Mouse (Mus musculus): ENCODE results near the gene Gca. TPM values are rescaled to one million over a fixed set of nuclear protein-coding genes. Genes with fewer than 3 reads are reported as not detected.

The Gca gene
- polyA plus RNA-seq (2012; ENCODE audit: insufficient read depth, insufficient read length, low replicate concordance, missing spikeins) = not detected in 2 replicates

DNA sequence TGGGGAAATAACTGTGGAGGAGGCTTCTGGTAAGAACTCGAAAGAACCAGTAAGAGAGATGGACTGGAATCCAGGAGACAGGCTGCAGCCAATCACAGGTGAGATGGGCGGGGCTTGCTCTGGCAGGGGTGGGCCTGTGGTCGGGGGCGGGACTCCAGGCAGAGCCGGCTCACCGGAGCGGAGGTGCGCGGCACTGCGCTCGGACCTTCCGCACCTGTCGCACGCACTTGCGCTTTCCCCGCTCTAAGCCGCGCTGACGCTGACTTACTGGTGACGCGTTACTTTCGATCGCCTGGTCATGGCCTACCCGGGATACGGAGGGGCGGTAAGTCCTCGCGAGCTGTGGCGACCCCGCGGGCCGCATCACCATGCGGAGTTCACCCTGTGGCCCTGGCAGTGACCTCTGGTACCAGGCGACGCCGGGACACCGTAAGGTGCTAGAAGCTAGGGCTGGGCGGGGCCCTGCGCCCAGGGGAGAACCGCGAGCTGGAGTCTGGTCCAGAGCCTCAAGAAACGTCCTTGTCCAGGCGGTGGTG lies at the start of gene Gca:
Gene Gca, plus strand, starts transcription at position 151 of the 536 bp plus-strand sequence.
- Histone ChIP-seq H3K4me1 (ENCODE audit: control insufficient read depth, insufficient read depth, low read length) (peaks cover 5% of the 10 kb centered on the region; the same call in 1 of the 2 replicates), H3K4me3 (ENCODE audit: insufficient read depth, low read depth, low read length) (peak within 1 kb of the TSS; percentile 80), H3K27ac (ENCODE audit: insufficient read depth, low read depth, low read length) (no peak within 1 kb of the TSS)
- no peak for TF ChIP-seq CTCF (IDR thresholded peaks at IDR 0.05; ENCODE audit: insufficient read depth, low read depth, low read length)
- peak; percentile 29; the same call in 1 of the 2 replicates for TF ChIP-seq POLR2A (IDR thresholded peaks at IDR 0.05; ENCODE audit: insufficient read depth, low read depth, low read length)
- WGBS = under 1% methylated on average over 43 of the region's 43 CpGs

GRCm38 (mm10) chr2:62618934-62619341 lies 45.1 kb upstream of the Gca start:
- no peak for TF ChIP-seq POLR2A (IDR thresholded peaks at IDR 0.05; ENCODE audit: insufficient read depth, low read depth, low read length)
- H3K4me1 ChIP-seq (ENCODE audit: control insufficient read depth, insufficient read depth, low read length) = no peaks in the 10 kb centered on the region
- no peak overlapping the region for H3K4me3 ChIP-seq (ENCODE audit: insufficient read depth, low read depth, low read length)
- 92% methylated on average over 7 of the region's 7 CpGs for WGBS
- H3K27ac ChIP-seq (ENCODE audit: insufficient read depth, low read depth, low read length) = no peak overlapping the region

DNA sequence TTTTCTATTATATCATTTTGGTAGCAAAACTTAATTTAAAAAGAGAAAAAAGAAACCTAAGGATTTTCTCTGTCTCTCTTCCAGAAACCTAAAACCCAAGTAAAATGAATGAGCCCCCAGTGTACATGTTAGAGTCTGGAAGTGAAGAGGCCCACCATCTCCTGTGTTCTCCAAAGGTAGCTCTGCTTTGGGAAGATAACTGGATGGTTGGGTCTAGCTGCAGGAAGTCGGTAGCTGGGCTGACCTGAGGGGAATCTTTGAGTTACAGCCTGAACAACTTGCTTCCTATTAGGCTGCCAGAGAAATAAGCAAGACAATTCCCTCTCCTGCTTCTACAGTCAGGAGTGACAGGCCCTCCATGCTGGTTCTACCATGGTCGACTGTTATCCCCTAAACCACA lies 44.4 kb upstream of the Gca start:
- Histone ChIP-seq H3K4me3 (ENCODE audit: insufficient read depth, low read depth, low read length) (no peak overlapping the region), H3K27ac (ENCODE audit: insufficient read depth, low read depth, low read length) (no peak overlapping the region), H3K4me1 (ENCODE audit: control insufficient read depth, insufficient read depth, low read length) (no peaks in the 10 kb centered on the region)
- TF ChIP-seq POLR2A (IDR thresholded peaks at IDR 0.05; ENCODE audit: insufficient read depth, low read depth, low read length) = no peak
- 68% methylated on average over 2 of the region's 2 CpGs for WGBS

- Histone ChIP-seq H3K4me3 (ENCODE audit: insufficient read depth, low read depth, low read length) (no peak overlapping the region), H3K27ac (ENCODE audit: insufficient read depth, low read depth, low read length) (no peak overlapping the region), H3K4me1 (ENCODE audit: control insufficient read depth, insufficient read depth, low read length) (no peaks in the 10 kb centered on the region)
- TF ChIP-seq POLR2A (IDR thresholded peaks at IDR 0.05; ENCODE audit: insufficient read depth, low read depth, low read length) = no peak
- no peak for TF ChIP-seq CTCF (IDR thresholded peaks at IDR 0.05; ENCODE audit: insufficient read depth, low read depth, low read length)
- 56% methylated on average over 8 of the region's 8 CpGs for WGBS
Measured at GRCm38 (mm10) chr2:62623024-62623441, 41.1 kb upstream of the Gca start.

- TF ChIP-seq POLR2A (IDR thresholded peaks at IDR 0.05; ENCODE audit: insufficient read depth, low read depth, low read length) (no peak), CTCF (IDR thresholded peaks at IDR 0.05; ENCODE audit: insufficient read depth, low read depth, low read length) (no peak)
- no peak overlapping the region for H3K4me3 ChIP-seq (ENCODE audit: insufficient read depth, low read depth, low read length)
- H3K4me1 ChIP-seq (ENCODE audit: control insufficient read depth, insufficient read depth, low read length) = no peaks in the 10 kb centered on the region
- 10% methylated on average over 5 of the region's 5 CpGs for WGBS
- no peak overlapping the region for H3K27ac ChIP-seq (ENCODE audit: insufficient read depth, low read depth, low read length)
Measured at GRCm38 (mm10) chr2:62627728-62628127, 36.4 kb upstream of the Gca start.

DNA sequence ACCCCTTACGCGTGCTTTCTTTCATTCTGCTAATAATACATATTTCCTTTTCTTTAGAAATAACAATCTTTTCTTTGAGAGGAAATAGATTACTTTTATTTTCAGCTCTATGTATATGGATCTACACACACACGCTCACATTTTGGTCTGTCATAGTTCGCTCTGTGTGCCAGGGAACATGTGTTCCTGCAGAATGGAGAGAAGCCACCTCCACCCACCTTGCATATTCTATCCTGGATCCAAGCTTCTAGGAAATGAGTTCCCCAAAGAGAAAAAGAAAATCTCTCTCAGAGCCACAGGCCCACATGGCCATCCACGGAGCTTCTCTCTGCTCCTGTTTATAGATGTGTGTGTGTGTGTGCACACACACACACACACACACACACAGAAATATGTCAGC lies 35.7 kb upstream of the Gca start:
- 91% methylated on average over 5 of the region's 5 CpGs for whole genome bisulfite sequencing
- Histone ChIP-seq H3K4me1 (ENCODE audit: control insufficient read depth, insufficient read depth, low read length) (no peaks in the 10 kb centered on the region), H3K27ac (ENCODE audit: insufficient read depth, low read depth, low read length) (no peak overlapping the region), H3K4me3 (ENCODE audit: insufficient read depth, low read depth, low read length) (no peak overlapping the region)
- no peak for TF ChIP-seq POLR2A (IDR thresholded peaks at IDR 0.05; ENCODE audit: insufficient read depth, low read depth, low read length)
- TF ChIP-seq CTCF (IDR thresholded peaks at IDR 0.05; ENCODE audit: insufficient read depth, low read depth, low read length) = no peak

DNA sequence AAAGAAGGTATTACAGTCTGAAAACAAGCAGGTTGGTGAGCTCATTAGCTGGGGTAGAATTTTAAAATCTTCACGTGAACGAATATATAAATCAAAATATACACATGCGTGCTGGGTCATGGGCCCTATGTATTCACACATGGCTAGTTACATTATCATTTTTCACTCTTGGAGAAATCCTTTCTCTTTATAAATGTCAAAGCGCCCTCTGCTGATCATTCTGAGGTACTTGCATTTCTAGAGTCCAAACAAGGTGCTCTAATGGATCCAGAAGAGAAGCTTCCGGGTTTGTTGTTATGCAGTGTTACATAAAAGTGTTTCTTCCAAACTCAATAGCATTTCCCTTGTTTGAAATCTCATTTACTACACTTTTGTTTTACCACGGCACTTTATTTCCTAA lies 33.6 kb upstream of the Gca start:
- 19% methylated on average over 6 of the region's 6 CpGs for WGBS
- no peak overlapping the region for H3K4me3 ChIP-seq (ENCODE audit: insufficient read depth, low read depth, low read length)
- no peak for TF ChIP-seq CTCF (IDR thresholded peaks at IDR 0.05; ENCODE audit: insufficient read depth, low read depth, low read length)
- TF ChIP-seq POLR2A (IDR thresholded peaks at IDR 0.05; ENCODE audit: insufficient read depth, low read depth, low read length) = no peak
- no peak overlapping the region for H3K27ac ChIP-seq (ENCODE audit: insufficient read depth, low read depth, low read length)
- no peaks in the 10 kb centered on the region for H3K4me1 ChIP-seq (ENCODE audit: control insufficient read depth, insufficient read depth, low read length)

DNA sequence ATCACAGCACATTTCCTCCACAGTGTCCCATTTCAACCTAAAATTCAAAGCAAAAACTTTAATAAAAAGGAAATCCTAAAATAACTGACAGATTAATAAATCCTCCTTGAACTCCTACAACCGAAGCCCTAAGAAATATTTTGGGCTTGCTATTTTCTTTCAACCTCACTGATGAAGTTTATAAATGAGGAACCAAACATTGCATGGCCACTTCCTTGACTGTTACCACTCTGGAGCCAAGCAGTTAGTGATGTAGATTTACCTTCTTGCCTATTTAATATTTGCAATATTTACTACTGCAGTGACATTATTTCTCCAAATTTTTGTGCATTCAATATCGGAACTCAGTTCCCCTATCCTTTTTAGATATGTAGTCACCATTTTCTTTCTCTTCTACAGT lies 24.2 kb upstream of the Gca start:
- no peaks in the 10 kb centered on the region for H3K4me1 ChIP-seq (ENCODE audit: control insufficient read depth, insufficient read depth, low read length)
- no peak overlapping the region for H3K4me3 ChIP-seq (ENCODE audit: insufficient read depth, low read depth, low read length)
- 92% methylated on average over 2 of the region's 2 CpGs for WGBS
- no peak overlapping the region for H3K27ac ChIP-seq (ENCODE audit: insufficient read depth, low read depth, low read length)
- TF ChIP-seq CTCF (IDR thresholded peaks at IDR 0.05; ENCODE audit: insufficient read depth, low read depth, low read length) (no peak), POLR2A (IDR thresholded peaks at IDR 0.05; ENCODE audit: insufficient read depth, low read depth, low read length) (no peak)

DNA sequence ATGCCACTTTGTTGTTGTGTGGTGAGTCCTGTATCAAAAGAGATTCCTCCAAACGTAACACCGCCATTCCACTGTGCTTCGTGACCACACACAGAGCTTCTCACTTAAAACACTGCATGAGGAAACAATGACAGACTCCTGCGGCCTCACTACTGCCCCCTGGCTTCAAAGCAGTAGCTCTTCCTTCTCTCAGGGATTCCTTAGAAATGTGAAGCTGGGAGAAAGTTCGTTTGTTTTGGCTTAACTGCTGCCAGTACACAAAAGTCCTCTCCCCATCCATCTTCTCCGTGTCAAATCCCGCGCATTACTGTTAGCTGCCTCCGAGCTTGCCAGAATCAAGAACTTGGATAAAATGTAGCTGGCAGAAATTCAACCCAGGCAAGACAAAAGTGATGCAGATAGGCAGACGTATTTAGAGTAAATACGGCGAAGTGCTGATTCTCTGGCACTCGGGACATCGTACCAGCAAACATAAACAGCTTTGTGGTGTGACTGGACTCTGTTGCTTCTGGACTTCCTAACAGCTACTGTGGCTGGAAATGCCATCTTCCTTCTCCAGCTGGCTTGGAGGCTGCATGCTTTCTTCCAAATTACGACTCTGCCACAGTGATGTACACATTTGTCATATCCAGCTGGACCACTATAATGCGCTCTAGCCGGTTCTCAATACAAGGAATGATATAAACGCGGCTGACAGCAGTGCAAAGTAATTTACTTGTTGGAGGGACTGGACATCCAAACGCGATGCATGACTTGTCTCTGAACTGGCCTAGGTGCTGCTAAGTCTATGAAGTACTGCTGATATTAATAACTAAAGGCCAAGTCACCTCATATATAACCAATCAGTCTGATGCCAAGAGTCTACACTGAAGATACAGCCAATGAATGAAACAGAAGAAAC lies 20.4 kb upstream of the Gca start:
- TF ChIP-seq CTCF (IDR thresholded peaks at IDR 0.05; ENCODE audit: insufficient read depth, low read depth, low read length) (no peak), POLR2A (IDR thresholded peaks at IDR 0.05; ENCODE audit: insufficient read depth, low read depth, low read length) (no peak)
- H3K4me1 ChIP-seq (ENCODE audit: control insufficient read depth, insufficient read depth, low read length) = peaks cover 4% of the 10 kb centered on the region; the same call in 1 of the 2 replicates
- no peak overlapping the region for H3K4me3 ChIP-seq (ENCODE audit: insufficient read depth, low read depth, low read length)
- 41% methylated on average over 21 of the region's 21 CpGs for WGBS
- no peak overlapping the region for H3K27ac ChIP-seq (ENCODE audit: insufficient read depth, low read depth, low read length)
